Mouse (Mus musculus) myocyte (in vitro differentiated cells): ENCODE data around the gene Hmgb2.

ENCODE experiments used
- CEBPB ChIP-seq: IDR thresholded peaks from 2 replicates; pipeline ENCODE4 v1.6.1; 2011; ENCODE audit warnings: mild to moderate bottlenecking, moderate library complexity; ENCODE audit not compliant: poor library complexity, insufficient read depth, severe bottlenecking
- E2F4 ChIP-seq: IDR thresholded peaks from one replicate; pipeline ENCODE4 v1.6.1; 2011; ENCODE audit warnings: mild to moderate bottlenecking, control low read depth, moderate library complexity; ENCODE audit not compliant: insufficient read depth
- MAX ChIP-seq: IDR thresholded peaks from one replicate; pipeline ENCODE4 v1.6.1; 2011; ENCODE audit warnings: low read depth, mild to moderate bottlenecking, control low read depth
- POLR2A ChIP-seq: IDR thresholded peaks from one replicate; pipeline ENCODE4 v1.6.1; 2011; ENCODE audit warnings: low read depth, mild to moderate bottlenecking, control low read depth, moderate library complexity; ENCODE audit not compliant: insufficient read length
- POLR2AphosphoS2 ChIP-seq: IDR thresholded peaks from one replicate; pipeline ENCODE4 v1.6.1; 2011; ENCODE audit warnings: low read depth, control low read depth; ENCODE audit not compliant: insufficient read length
- SRF ChIP-seq: IDR thresholded peaks from one replicate; pipeline ENCODE4 v1.6.1; 2011; ENCODE audit warnings: low read depth; ENCODE audit not compliant: control insufficient read depth, insufficient read length
- TCF3 ChIP-seq: IDR thresholded peaks from one replicate; pipeline ENCODE4 v1.6.1; 2011; ENCODE audit warnings: low read depth, control low read depth; ENCODE audit not compliant: insufficient read length
- USF1 ChIP-seq: IDR thresholded peaks from one replicate; pipeline ENCODE4 v1.6.1; 2011; ENCODE audit warnings: low read depth, mild to moderate bottlenecking, control low read depth, moderate library complexity

GRCm38 (mm10) chr8:57510791-57511315 is 854 bp upstream of the Hmgb2 start:
- TF ChIP-seq POLR2A, result peak; percentile 54
- TF ChIP-seq MAX, result no peak
- TF ChIP-seq CEBPB, result no peak
- TF ChIP-seq USF1, result no peak
- peak; percentile 56 for TF ChIP-seq POLR2AphosphoS2
- no peak for TF ChIP-seq E2F4
- no peak for TF ChIP-seq TCF3
- TF ChIP-seq SRF, result no peak
